Mouse (Mus musculus) cerebellum, postnatal 36 days (tissue): ENCODE results near the gene Grin2a.

ENCODE experiments used
- DNase-seq, 2 experiments: peaks; one replicate each; pipeline ENCODE4 v3.0.0; 2021 to 2022; ENCODE audit warnings: mixed read lengths in 2 of 2

Grin2a gene

GRCm38 (mm10) chr16:9857758-9858157, 137.6 kb downstream of the Grin2a start:
- peak; percentile 43 to 44 for DNase-seq

GRCm38 (mm10) chr16:9851265-9851988, 143.9 kb downstream of the Grin2a start:
- DNase-seq: peak; percentile 30 to 38

- DNase-seq: no peak
Measured at GRCm38 (mm10) chr16:9841496-9841895, 153.9 kb downstream of the Grin2a start.

GRCm38 (mm10) chr16:9836542-9836941, 158.8 kb downstream of the Grin2a start:
- DNase-seq: no peak

- no peak for DNase-seq
Measured at GRCm38 (mm10) chr16:9834236-9834635, 161.1 kb downstream of the Grin2a start.

- DNase-seq: no peak
Measured at GRCm38 (mm10) chr16:9825110-9825483, 170.3 kb downstream of the Grin2a start.

GRCm38 (mm10) chr16:9824436-9825109, 170.8 kb downstream of the Grin2a start:
- DNase-seq: no peak

- DNase-seq: no peak
Measured at GRCm38 (mm10) chr16:9823686-9824085, 171.7 kb downstream of the Grin2a start.

- DNase-seq: peak; percentile 47 to 63
Measured at GRCm38 (mm10) chr16:9819508-9819907, 175.9 kb downstream of the Grin2a start.

- DNase-seq: peak; percentile 30 to 46
Measured at GRCm38 (mm10) chr16:9801338-9801737, 194.0 kb downstream of the Grin2a start.

GRCm38 (mm10) chr16:9800221-9800620, 195.1 kb downstream of the Grin2a start:
- peak in 1 of 2 experiments; percentile 34 for DNase-seq

GRCm38 (mm10) chr16:9792976-9793375, 202.4 kb downstream of the Grin2a start:
- no peak for DNase-seq

GRCm38 (mm10) chr16:9786261-9786660, 209.1 kb downstream of the Grin2a start:
- no peak for DNase-seq

GRCm38 (mm10) chr16:9785821-9786220, 209.5 kb downstream of the Grin2a start:
- DNase-seq: no peak

- DNase-seq: peak in 1 of 2 experiments; percentile 17
Measured at GRCm38 (mm10) chr16:9768981-9769380, 226.4 kb downstream of the Grin2a start.

- DNase-seq: peak; percentile 86 to 88
Measured at GRCm38 (mm10) chr16:9768356-9768755, 227.0 kb downstream of the Grin2a start.

GRCm38 (mm10) chr16:9767946-9768345, 227.4 kb downstream of the Grin2a start:
- DNase-seq: no peak

- no peak for DNase-seq
Measured at GRCm38 (mm10) chr16:9764086-9764485, 231.3 kb downstream of the Grin2a start.

GRCm38 (mm10) chr16:9760347-9760746, 235.0 kb downstream of the Grin2a start:
- DNase-seq: no peak

- no peak for DNase-seq
Measured at GRCm38 (mm10) chr16:9756849-9757248, 238.5 kb downstream of the Grin2a start.

- DNase-seq: peak in 1 of 2 experiments; percentile 5
Measured at GRCm38 (mm10) chr16:9754061-9754460, 241.3 kb downstream of the Grin2a start.

- peak; percentile 81 to 90 for DNase-seq
Measured at GRCm38 (mm10) chr16:9753045-9753444, 242.3 kb downstream of the Grin2a start.

- peak in 1 of 2 experiments; percentile 13 for DNase-seq
Measured at GRCm38 (mm10) chr16:9752600-9752999, 242.8 kb downstream of the Grin2a start.

- DNase-seq: peak; percentile 94 to 98
Measured at GRCm38 (mm10) chr16:9751045-9751569, 244.3 kb downstream of the Grin2a start.
